Mouse (Mus musculus) T-cell, adult 2 months (primary cell): ENCODE data around the gene Rab7b.

Source experiments
- DNase-seq: peaks from one replicate; pipeline ENCODE4 v3.0.0; 2022; ENCODE audit warnings: low spot score

Gene Rab7b

GRCm38 (mm10) chr1:131738760-131739159 is 50.3 kb downstream of the Rab7b start:
- no peak for DNase-seq

- no peak for DNase-seq
Observed at GRCm38 (mm10) chr1:131739481-131740160, 51.1 kb downstream of the Rab7b start.

- DNase-seq: no peak
Observed at GRCm38 (mm10) chr1:131743868-131744464, 55.5 kb downstream of the Rab7b start, which contains the start of gene Slc26a9. TSS of gene Slc26a9 (plus strand) at chr1:131744022.

GRCm38 (mm10) chr1:131745391-131745790 is 56.9 kb downstream of the Rab7b start:
- DNase-seq: no peak

- no peak for DNase-seq
Observed at GRCm38 (mm10) chr1:131747761-131748160, 59.3 kb downstream of the Rab7b start.

GRCm38 (mm10) chr1:131748636-131749035 is 60.1 kb downstream of the Rab7b start:
- DNase-seq: no peak

GRCm38 (mm10) chr1:131749706-131750545 is 61.4 kb downstream of the Rab7b start:
- DNase-seq: no peak

GRCm38 (mm10) chr1:131751181-131751890 is 62.8 kb downstream of the Rab7b start:
- DNase-seq: no peak

- no peak for DNase-seq
Observed at GRCm38 (mm10) chr1:131751891-131752311, 63.4 kb downstream of the Rab7b start.

- no peak for DNase-seq
Observed at GRCm38 (mm10) chr1:131754212-131754829, 65.8 kb downstream of the Rab7b start.

- DNase-seq: no peak
Observed at GRCm38 (mm10) chr1:131754916-131755315, 66.4 kb downstream of the Rab7b start.

- no peak for DNase-seq
Observed at GRCm38 (mm10) chr1:131757211-131757610, 68.7 kb downstream of the Rab7b start.

GRCm38 (mm10) chr1:131758796-131759195 is 70.3 kb downstream of the Rab7b start:
- no peak for DNase-seq

- no peak for DNase-seq
Observed at GRCm38 (mm10) chr1:131759667-131760427, 71.4 kb downstream of the Rab7b start.

GRCm38 (mm10) chr1:131760428-131760820 is 71.9 kb downstream of the Rab7b start:
- no peak for DNase-seq

GRCm38 (mm10) chr1:131761079-131761831 is 72.8 kb downstream of the Rab7b start:
- no peak for DNase-seq

- DNase-seq: no peak
Observed at GRCm38 (mm10) chr1:131763683-131764082, 75.2 kb downstream of the Rab7b start.

- no peak for DNase-seq
Observed at GRCm38 (mm10) chr1:131764581-131765338, 76.3 kb downstream of the Rab7b start.
